Mouse (Mus musculus): Measurements from ENCODE around the gene Proca1.

GRCm38 (mm10) chr11:78171328-78171727, 21.9 kb upstream of the Proca1 start:
- TF ChIP-seq POLR2A (IDR thresholded peaks at IDR 0.05; ENCODE audit: insufficient read depth, low read length) (no peak), CTCF (IDR thresholded peaks at IDR 0.05; ENCODE audit: low read depth, low read length) (no peak)

Measured in ES-Bruce4 (cell line).